Mouse (Mus musculus) liver, embryonic 11.5 days (tissue): Measurements from ENCODE around the gene Pld1. TPM values are rescaled to one million over a fixed set of nuclear protein-coding genes. Genes with fewer than 3 reads are reported as not detected.

Experiments used
- ATAC-seq: fragments of 200-750 bp; cut with Nextera tagmentation; replicated peaks from 2 replicates; pipeline ENCODE4 v1.8.0; 2017; ENCODE audit warnings: moderate number of reproducible peaks, mild to moderate bottlenecking, moderate TSS enrichment, moderate library complexity; ENCODE audit not compliant: low FRiP score
- DNase-seq: peaks from one replicate; pipeline ENCODE4 v3.0.0-alpha.2; 2017; ENCODE audit warnings: low spot score
- H3K27ac ChIP-seq: fragments of 300-500 bp; sonication (generic); 2 replicates; pipeline ENCODE4 v1.5.1; 2014; ENCODE audit warnings: mild to moderate bottlenecking, low read depth, low read length, control low read depth
- H3K27me3 ChIP-seq: fragments of 300-500 bp; sonication (generic); replicated peaks from 2 replicates; pipeline ENCODE4 v1.6.1; 2014; ENCODE audit warnings: low read length, mixed read lengths; ENCODE audit not compliant: control insufficient read depth, insufficient read depth
- H3K36me3 ChIP-seq: fragments of 300-500 bp; sonication (generic); 2 replicates; pipeline ENCODE4 v1.6.1; 2014; ENCODE audit warnings: mild to moderate bottlenecking, low read length, moderate library complexity, mixed read lengths; ENCODE audit not compliant: control insufficient read depth, insufficient read depth
- H3K4me1 ChIP-seq: fragments of 300-500 bp; sonication (generic); replicated peaks from 2 replicates; pipeline ENCODE4 v1.6.1; 2014; ENCODE audit warnings: low read length, mixed read lengths; ENCODE audit not compliant: control insufficient read depth, insufficient read depth
- H3K4me2 ChIP-seq: fragments of 300-500 bp; sonication (generic); 2 replicates; pipeline ENCODE4 v1.6.1; 2014; ENCODE audit warnings: mild to moderate bottlenecking, control low read depth, moderate library complexity
- H3K4me3 ChIP-seq: fragments of 300-500 bp; sonication (generic); 2 replicates; pipeline ENCODE4 v1.5.1; 2014; ENCODE audit warnings: low read depth, low read length, control low read depth
- H3K9ac ChIP-seq: fragments of 300-500 bp; sonication (generic); 2 replicates; pipeline ENCODE4 v1.6.1; 2014; ENCODE audit warnings: low read depth, low read length, control low read depth
- H3K9me3 ChIP-seq: fragments of 300-500 bp; sonication (generic); 2 replicates; pipeline ENCODE4 v1.6.1; 2016; ENCODE audit warnings: low read length, inconsistent platforms, mixed read lengths; ENCODE audit not compliant: control insufficient read depth
- WGBS: fragments of 180-500 bp; shearing (Covaris S2); extraction: QIAGEN DNeasy Blood & Tissue Kit; methylation state at CpG from one replicate; pipeline ENCODE4 v1.1.7; 2014; 5-methylcytosine and 5-hydroxymethylcytosine counted together
- polyA plus RNA-seq: library from polyadenylated mRNA; unstranded; fragments of >200 nt; fragmentation: Nextera tagmentation; extraction: Ambion mirVana; gene quantifications from 2 replicates; pipeline ENCODE4 v1.2.1, GENCODE M21; 2014

Gene Pld1
- polyA plus RNA-seq, result 3.5 and 4.9 TPM in 2 replicates

- peak; percentile 76 for ATAC-seq
- H3K27me3 ChIP-seq, result no peaks in the 10 kb centered on the region
- peak within 1 kb of the TSS; percentile 64 for H3K9ac ChIP-seq
- peak within 1 kb of the TSS; percentile 38; the same call in 1 of the 2 replicates for H3K27ac ChIP-seq
- WGBS, result under 1% methylated on average over 64 of the region's 68 CpGs
- peaks cover 8% of the 10 kb centered on the region; the same call in 1 of the 2 replicates for H3K4me1 ChIP-seq
- DNase-seq, result peak; percentile 67
- no peaks in the 10 kb centered on the region for H3K9me3 ChIP-seq
- no peaks in the 10 kb centered on the region for H3K36me3 ChIP-seq
- peak within 1 kb of the TSS; percentile 67 for H3K4me3 ChIP-seq
- H3K4me2 ChIP-seq, result peak within 1 kb of the TSS; percentile 96
Measured at GRCm38 (mm10) chr3:27938381-27939323, at the start of gene Pld1. Pld1 (plus strand) TSS chr3:27938695.

- Histone ChIP-seq H3K4me3 (no peak within 1 kb of the TSS), H3K9ac (no peak within 1 kb of the TSS), H3K4me2 (no peak within 1 kb of the TSS), H3K9me3 (no peaks in the 10 kb centered on the region), H3K27me3 (no peaks in the 10 kb centered on the region), H3K36me3 (no peaks in the 10 kb centered on the region), H3K27ac (no peak within 1 kb of the TSS), H3K4me1 (peaks cover 11% of the 10 kb centered on the region)
- DNase-seq (no peak), ATAC-seq (no peak)
- WGBS, result 63% methylated on average over 8 of the region's 8 CpGs
Measured at GRCm38 (mm10) chr3:27896318-27896892, 42.1 kb upstream of the Pld1 start, which contains the start of gene Tmem212. Tmem212 (minus strand) TSS chr3:27896368.

GRCm38 (mm10) chr3:27898178-27898577 is 40.3 kb upstream of the Pld1 start:
- 38% methylated on average over 10 of the region's 10 CpGs for WGBS
- peak; percentile 41; the same call in 1 of the 2 replicates for ATAC-seq
- H3K27ac ChIP-seq, result no peak overlapping the region

GRCm38 (mm10) chr3:27899012-27899726 is 39.3 kb upstream of the Pld1 start:
- ATAC-seq (no peak), DNase-seq (no peak)
- H3K4me2 ChIP-seq, result no peak overlapping the region
- no peak overlapping the region for H3K9ac ChIP-seq
- peaks cover 11% of the 10 kb centered on the region for H3K4me1 ChIP-seq
- WGBS, result 54% methylated on average over 13 of the region's 13 CpGs
- no peak overlapping the region for H3K4me3 ChIP-seq
- no peaks in the 10 kb centered on the region for H3K27me3 ChIP-seq
- H3K36me3 ChIP-seq, result no peaks in the 10 kb centered on the region
- H3K27ac ChIP-seq, result no peak overlapping the region
- no peaks in the 10 kb centered on the region for H3K9me3 ChIP-seq

More at GRCm38 (mm10) chr3:27898178-27898577, 40.3 kb upstream of the Pld1 start:
- Histone ChIP-seq H3K9me3 (no peaks in the 10 kb centered on the region), H3K4me2 (no peak overlapping the region), H3K9ac (no peak overlapping the region), H3K27me3 (no peaks in the 10 kb centered on the region), H3K4me3 (no peak overlapping the region), H3K36me3 (no peaks in the 10 kb centered on the region), H3K4me1 (peaks cover 11% of the 10 kb centered on the region)
- DNase-seq, result no peak

GRCm38 (mm10) chr3:27901846-27902245 is 36.6 kb upstream of the Pld1 start:
- ATAC-seq (no peak), DNase-seq (no peak)
- no peaks in the 10 kb centered on the region for H3K9me3 ChIP-seq
- H3K27me3 ChIP-seq, result no peaks in the 10 kb centered on the region
- H3K9ac ChIP-seq, result no peak overlapping the region
- no peak overlapping the region for H3K4me2 ChIP-seq
- no peak overlapping the region for H3K4me3 ChIP-seq
- H3K36me3 ChIP-seq, result no peaks in the 10 kb centered on the region
- H3K4me1 ChIP-seq, result peaks cover 13% of the 10 kb centered on the region
- H3K27ac ChIP-seq, result no peak overlapping the region
- WGBS, result 85% methylated on average over 6 of the region's 6 CpGs

- H3K9ac ChIP-seq, result no peak overlapping the region
- H3K4me1 ChIP-seq, result peaks cover 2% of the 10 kb centered on the region; the same call in 1 of the 2 replicates
- H3K4me3 ChIP-seq, result no peak overlapping the region
- H3K36me3 ChIP-seq, result no peaks in the 10 kb centered on the region
- ATAC-seq (peak; percentile 67), DNase-seq (no peak)
- WGBS, result 37% methylated on average over 13 of the region's 13 CpGs
- H3K9me3 ChIP-seq, result no peaks in the 10 kb centered on the region
- no peak overlapping the region for H3K27ac ChIP-seq
- peak overlapping the region; percentile 9; the same call in 1 of the 2 replicates for H3K4me2 ChIP-seq
- no peaks in the 10 kb centered on the region for H3K27me3 ChIP-seq
Measured at GRCm38 (mm10) chr3:27904659-27905330, 33.7 kb upstream of the Pld1 start.

GRCm38 (mm10) chr3:27906647-27907209 is 31.8 kb upstream of the Pld1 start:
- H3K36me3 ChIP-seq, result no peaks in the 10 kb centered on the region
- 0 out of 2 replicates have a peak, but pooled peaks cover 2% of the 10 kb centered on the region for H3K4me1 ChIP-seq
- H3K27ac ChIP-seq, result no peak overlapping the region
- no peaks in the 10 kb centered on the region for H3K27me3 ChIP-seq
- no peak overlapping the region for H3K4me2 ChIP-seq
- H3K4me3 ChIP-seq, result no peak overlapping the region
- DNase-seq (no peak), ATAC-seq (no peak)
- no peak overlapping the region for H3K9ac ChIP-seq
- H3K9me3 ChIP-seq, result no peaks in the 10 kb centered on the region
- 83% methylated on average over 7 of the region's 7 CpGs for WGBS

GRCm38 (mm10) chr3:27907301-27907700 is 31.2 kb upstream of the Pld1 start:
- H3K9me3 ChIP-seq, result no peaks in the 10 kb centered on the region
- no peak overlapping the region for H3K27ac ChIP-seq

More at GRCm38 (mm10) chr3:27907301-27907700, 31.2 kb upstream of the Pld1 start:
- 60% methylated on average over 2 of the region's 2 CpGs for WGBS
- Histone ChIP-seq H3K27me3 (no peaks in the 10 kb centered on the region), H3K36me3 (no peaks in the 10 kb centered on the region), H3K9ac (no peak overlapping the region), H3K4me2 (no peak overlapping the region), H3K4me1 (0 out of 2 replicates have a peak, but pooled peaks cover 2% of the 10 kb centered on the region), H3K4me3 (no peak overlapping the region)
- ATAC-seq, result no peak
- no peak for DNase-seq
